Mouse (Mus musculus) heart, postnatal 25 days (tissue): ENCODE results near the gene Lsm5. TPM values are rescaled to one million over a fixed set of nuclear protein-coding genes. Genes with fewer than 3 reads are reported as not detected.
A peak's percentile ranks its signal among the peaks of the same experiment; 100 is the strongest.

Source experiments
- DNase-seq: peaks from one replicate; pipeline ENCODE4 v3.0.0; 2022; ENCODE audit warnings: low spot score
- intact Hi-C: fragments of 180-260 bp; cut with DNase I; formaldehyde crosslinking; loops from one replicate; pipeline ENCODE4 v1.15.1; 2025
- total RNA-seq, 2 experiments: library from RNA; stranded (reverse); gene quantifications; 2 replicates each; pipeline ENCODE4 v1.2.3; 2021

Lsm5 gene
- 10 to 100 TPM; 14.9 to 17.3 TPM for total RNA-seq

- intact Hi-C loops = loop anchor here (5.0 kb wide), 1 partner anchor 218 kb away; the partner anchor contains the start of genes Nt5c3 and Vmn1r4
Measured at GRCm38 (mm10) chr6:56703931-56704900, at the start of gene Lsm5. Gene Lsm5 (minus strand): TSS chr6:56704710.

GRCm38 (mm10) chr6:56753719-56754118, 49.2 kb upstream of the Lsm5 start:
- intact Hi-C loops = no loop called here
- no peak for DNase-seq

More at GRCm38 (mm10) chr6:56703931-56704900, at the start of gene Lsm5:
- peak; percentile 58 for DNase-seq

GRCm38 (mm10) chr6:56745950-56746543, 41.5 kb upstream of the Lsm5 start:
- DNase-seq = no peak
- intact Hi-C loops = no loop called here

- intact Hi-C loops = no loop called here
- DNase-seq = no peak
Measured at GRCm38 (mm10) chr6:56732545-56732944, 28.0 kb upstream of the Lsm5 start.

GRCm38 (mm10) chr6:56720877-56721276, 16.4 kb upstream of the Lsm5 start:
- DNase-seq = no peak
- intact Hi-C loops = no loop called here

- intact Hi-C loops = loop anchor here (5.0 to 10.0 kb wide), 3 partner anchors 78 to 816 kb away; partner anchors contain the start of genes Kbtbd2, Nt5c3, Ppm1k and Vmn1r4
- no peak for DNase-seq
Measured at GRCm38 (mm10) chr6:56719071-56719470, 14.6 kb upstream of the Lsm5 start.

GRCm38 (mm10) chr6:56715270-56715666, 10.8 kb upstream of the Lsm5 start:
- no peak for DNase-seq
- intact Hi-C loops = loop anchor here (5.0 to 10.0 kb wide), 3 partner anchors 82 to 820 kb away; partner anchors contain the start of genes Kbtbd2, Nt5c3, Ppm1k and Vmn1r4

GRCm38 (mm10) chr6:56714574-56715269, 10.2 kb upstream of the Lsm5 start, which contains the start of gene Avl9:
Gene Avl9 (plus strand): TSS chr6:56714899.
- intact Hi-C loops = loop anchor here (5.0 to 10.0 kb wide), 3 partner anchors 83 to 820 kb away; partner anchors contain the start of genes Kbtbd2, Nt5c3, Ppm1k and Vmn1r4
- peak; percentile 98 for DNase-seq

- intact Hi-C loops = loop anchor here (10.0 kb wide), 1 partner anchor 821 kb away; the partner anchor contains the start of gene Ppm1k
- DNase-seq = no peak
Measured at GRCm38 (mm10) chr6:56714186-56714573, 9.7 kb upstream of the Lsm5 start.

GRCm38 (mm10) chr6:56692445-56692844, 12.1 kb downstream of the Lsm5 start:
- intact Hi-C loops = loop anchor here (5.0 kb wide), 2 partner anchors 85 to 625 kb away; no protein-coding TSS in a partner anchor
- DNase-seq = no peak

- intact Hi-C loops = loop anchor here (2.0 to 5.0 kb wide), 3 partner anchors 84 to 624 kb away; no protein-coding TSS in a partner anchor
- DNase-seq = no peak
Measured at GRCm38 (mm10) chr6:56691205-56691604, 13.3 kb downstream of the Lsm5 start.

- intact Hi-C loops = no loop called here
- DNase-seq = no peak
Measured at GRCm38 (mm10) chr6:56688238-56688637, 16.3 kb downstream of the Lsm5 start.

- no peak for DNase-seq
- intact Hi-C loops = no loop called here
Measured at GRCm38 (mm10) chr6:56664410-56664809, 40.1 kb downstream of the Lsm5 start.

- no peak for DNase-seq
- intact Hi-C loops = no loop called here
Measured at GRCm38 (mm10) chr6:56655393-56655792, 49.1 kb downstream of the Lsm5 start.

- intact Hi-C loops = no loop called here
- DNase-seq = no peak
Measured at GRCm38 (mm10) chr6:56652121-56652592, 52.4 kb downstream of the Lsm5 start.

Other genes starting within 250 kb of the Lsm5 start
- gene Pde1c, start 135.6 kb downstream of the Lsm5 start, total RNA-seq = 10 to 100 TPM; 72.2 to 92.5 TPM
- gene Avl9, start 10.2 kb upstream of the Lsm5 start, total RNA-seq = 1 to 10 TPM; 6.0 to 6.9 TPM
- gene Kbtbd2, start 93.1 kb upstream of the Lsm5 start, total RNA-seq = 10 to 100 TPM; 30.1 to 30.7 TPM
- 10 to 100 TPM; 77.3 to 84.5 TPM for gene Fkbp9, start 127.3 kb upstream of the Lsm5 start, total RNA-seq
- gene Nt5c3, start 219.2 kb upstream of the Lsm5 start, total RNA-seq = 10 to 100 TPM; 67.5 to 75.9 TPM
- gene Vmn1r4, start 219.3 kb upstream of the Lsm5 start, total RNA-seq = under 1 TPM in 1 of 2 experiments, not detected in 1; 0.21 TPM